Mouse (Mus musculus) CD4-positive naive resting alpha-beta T cell, adult 76 days (primary cell): Measurements from ENCODE around the gene Acvr2b. TPM values are rescaled to one million over a fixed set of nuclear protein-coding genes. Genes with fewer than 3 reads are reported as not detected.

ENCODE experiments used
- total RNA-seq: library from RNA; stranded (reverse); gene quantifications from one replicate; pipeline ENCODE4 v1.2.4, GENCODE M21; 2023

Gene Acvr2b
- total RNA-seq, result 0.47 TPM

GRCm38 (mm10) chr9:119401801-119402214 is at the start of gene Acvr2b:
Acvr2b (plus strand) TSS chr9:119402118.

GRCm38 (mm10) chr9:119357331-119358057 is 44.4 kb upstream of the Acvr2b start, which contains the start of gene Xylb:
Xylb (plus strand) TSS chr9:119357381.

GRCm38 (mm10) chr9:119365284-119365683 is 36.6 kb upstream of the Acvr2b start, which contains the start of gene Slc22a14:
Slc22a14 (minus strand) TSS chr9:119365553.

GRCm38 (mm10) chr9:119444738-119445429 is 43.0 kb downstream of the Acvr2b start, which contains the start of gene Exog:
Exog (plus strand) TSS chr9:119444943.

Other genes with a start within 250 kb of the Acvr2b start
- gene Acaa1b, start 245.0 kb upstream of the Acvr2b start, total RNA-seq, result 0.64 TPM
- not detected for gene Gm47289, start 243.0 kb upstream of the Acvr2b start, total RNA-seq
- gene Slc22a13, start 193.0 kb upstream of the Acvr2b start, total RNA-seq, result not detected
- 41.7 TPM for gene Oxsr1, start 79.7 kb upstream of the Acvr2b start, total RNA-seq
- 42.9 TPM for gene Acaa1a, start 62.4 kb upstream of the Acvr2b start, total RNA-seq
- 37.7 TPM for gene Myd88, start 60.7 kb upstream of the Acvr2b start, total RNA-seq
- gene Xylb, start 44.7 kb upstream of the Acvr2b start, total RNA-seq, result 0.38 TPM
- gene Slc22a14, start 36.6 kb upstream of the Acvr2b start, total RNA-seq, result not detected
- gene Exog, start 42.8 kb downstream of the Acvr2b start, total RNA-seq, result 6.9 TPM
- gene Scn5a, start 176.9 kb downstream of the Acvr2b start, total RNA-seq, result not detected